Mouse (Mus musculus) brain, embryonic 14.5 days (tissue): ENCODE measurements around the gene 4933428G20Rik.

Source experiments
- CTCF ChIP-seq: fragments of 200-500 bp; IDR thresholded peaks from 2 replicates; pipeline ENCODE4 v1.5.1; 2012; ENCODE audit warnings: inconsistent platforms, mild to moderate bottlenecking, moderate library complexity, borderline replicate concordance; ENCODE audit not compliant: insufficient read depth, insufficient read length; ENCODE audit errors: extremely low read depth
- POLR2A ChIP-seq: fragments of 200-500 bp; IDR thresholded peaks from 2 replicates; pipeline ENCODE4 v1.6.1; 2012; ENCODE audit warnings: mild to moderate bottlenecking, inconsistent platforms, borderline replicate concordance; ENCODE audit not compliant: poor library complexity, insufficient read depth, insufficient read length, severe bottlenecking; ENCODE audit errors: extremely low read depth

DNA sequence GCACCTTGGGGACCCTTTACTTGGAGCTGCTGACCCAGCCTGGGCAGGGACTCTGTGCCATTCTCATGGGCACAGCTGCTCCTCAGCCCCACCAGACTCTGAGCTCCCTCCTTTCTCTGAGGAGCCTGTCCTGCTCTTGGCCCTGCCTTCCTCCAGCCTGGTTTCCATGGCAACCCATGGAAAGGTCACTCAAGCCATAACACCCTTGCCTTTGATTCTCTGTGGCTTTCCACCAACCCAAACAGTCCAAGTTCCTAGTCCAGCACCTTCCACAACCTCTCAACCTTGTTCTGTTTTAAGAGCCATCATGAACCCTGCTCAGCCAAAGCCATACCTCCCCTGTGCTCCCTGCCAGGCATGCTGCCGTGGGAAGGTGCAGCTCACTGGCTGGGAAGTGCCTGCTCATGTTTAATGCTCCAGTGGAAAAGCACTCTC, 23.7 kb upstream of the 4933428G20Rik start:
- TF ChIP-seq CTCF (no peak), POLR2A (no peak)
